Mouse (Mus musculus): Measurements from ENCODE around the gene Casp7. TPM values are rescaled to one million over a fixed set of nuclear protein-coding genes. Genes with fewer than 3 reads are reported as not detected.

Gene Casp7
- polyA plus RNA-seq (2012; rRNA removed): 12.6 and 14.3 TPM in 2 replicates

GRCm38 (mm10) chr19:56396669-56397621 lies at the start of gene Casp7:
Casp7 (plus strand) TSS chr19:56397129.

GRCm38 (mm10) chr19:56389879-56390278 lies 7.0 kb upstream of the Casp7 start, which contains the start of gene Nrap:
Nrap (minus strand) TSS chr19:56390037.

GRCm38 (mm10) chr19:56461522-56462101 lies 64.7 kb downstream of the Casp7 start, which contains the start of gene Plekhs1:
Plekhs1 (plus strand) TSS chr19:56461640.

Other genes starting within 250 kb of the Casp7 start
- not detected in 2 replicates for gene Habp2, start 110.0 kb upstream of the Casp7 start, polyA plus RNA-seq (2012; rRNA removed)
- gene Nrap, start 7.1 kb upstream of the Casp7 start, polyA plus RNA-seq (2012; rRNA removed): 0.23 and 1.1 TPM in 2 replicates
- gene Plekhs1, start 64.5 kb downstream of the Casp7 start, polyA plus RNA-seq (2012; rRNA removed): 0.30 and 0.32 TPM in 2 replicates
- gene Dclre1a, start 151.1 kb downstream of the Casp7 start, polyA plus RNA-seq (2012; rRNA removed): 9.2 and 9.5 TPM in 2 replicates
- gene Nhlrc2, start 151.1 kb downstream of the Casp7 start, polyA plus RNA-seq (2012; rRNA removed): 10.1 and 10.6 TPM in 2 replicates

All from central nervous system, embryonic 18 days (tissue).